Mouse (Mus musculus): ENCODE measurements around the gene Mettl17. TPM values are rescaled to one million over a fixed set of nuclear protein-coding genes. Genes with fewer than 3 reads are reported as not detected.

The Mettl17 gene
- polyA plus RNA-seq, 1 experiment from 2014 or later = 57.7 TPM

DNA sequence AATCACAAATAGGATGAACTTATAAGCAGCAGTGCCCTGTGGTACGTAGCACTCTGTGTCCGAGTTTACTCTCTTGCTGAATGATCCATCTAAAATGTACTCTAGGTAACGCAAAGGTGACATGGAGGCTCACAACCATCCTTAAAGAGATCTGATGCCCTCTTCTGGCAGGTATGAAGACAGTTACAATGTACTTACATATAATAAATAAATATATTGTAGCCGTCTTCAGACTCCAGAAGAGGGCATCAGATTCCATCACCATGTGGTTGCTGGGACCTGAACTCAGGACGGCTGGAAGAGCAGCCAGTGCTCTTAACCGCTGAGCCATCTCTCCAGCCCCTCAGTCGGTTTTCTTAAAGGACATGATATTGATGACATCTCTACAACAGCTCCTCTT is 20.1 kb downstream of the Mettl17 start:
- Histone ChIP-seq H3K4me3 (replicated peaks; ENCODE audit: low read length) (no peak overlapping the region), H3K4me1 (ENCODE audit: control insufficient read depth, insufficient read depth, low read length) (no peaks in the 10 kb centered on the region; the same call in 1 of the 2 replicates), H3K27me3 (ENCODE audit: control insufficient read depth, insufficient read depth, low read length) (no peaks in the 10 kb centered on the region), H3K9me3 (replicated peaks; ENCODE audit: control insufficient read depth, low read length) (no peaks in the 10 kb centered on the region), H3K36me3 (ENCODE audit: control insufficient read depth, insufficient read depth, low read length) (0 out of 2 replicates have a peak, but pooled peaks cover 6% of the 10 kb centered on the region), H3K4me2 (ENCODE audit: low read depth, low read length) (no peak overlapping the region), H3K9ac (ENCODE audit: low read length) (no peak overlapping the region), H3K27ac (ENCODE audit: low read length) (no peak overlapping the region)
- 67% methylated on average over 7 of the region's 7 CpGs for WGBS
- no peak for ATAC-seq (ENCODE audit: insufficient read depth, low FRiP score)

DNA sequence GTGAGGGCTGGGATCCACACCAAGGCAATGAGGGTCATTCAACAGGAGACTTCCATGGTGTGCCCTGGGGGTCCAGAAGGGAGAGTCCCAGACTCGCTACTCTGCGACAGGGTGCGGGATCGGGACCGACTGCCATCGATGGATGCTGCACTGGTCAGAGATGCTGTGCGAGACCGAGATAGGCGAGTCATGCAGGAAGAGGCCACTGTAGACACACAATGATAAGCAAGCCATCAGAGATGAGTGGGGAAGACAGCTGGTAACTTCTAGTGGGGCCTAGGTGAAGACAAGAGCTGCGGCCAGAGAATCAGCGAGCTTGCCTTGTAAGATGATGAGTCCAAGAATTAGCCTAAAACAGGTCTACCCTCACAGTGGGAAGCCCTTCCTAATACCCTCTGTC is 21.5 kb downstream of the Mettl17 start:
- WGBS = 91% methylated on average over 11 of the region's 11 CpGs
- ATAC-seq (ENCODE audit: insufficient read depth, low FRiP score) = no peak
- H3K36me3 ChIP-seq (ENCODE audit: control insufficient read depth, insufficient read depth, low read length) = 0 out of 2 replicates have a peak, but pooled peaks cover 6% of the 10 kb centered on the region

DNA sequence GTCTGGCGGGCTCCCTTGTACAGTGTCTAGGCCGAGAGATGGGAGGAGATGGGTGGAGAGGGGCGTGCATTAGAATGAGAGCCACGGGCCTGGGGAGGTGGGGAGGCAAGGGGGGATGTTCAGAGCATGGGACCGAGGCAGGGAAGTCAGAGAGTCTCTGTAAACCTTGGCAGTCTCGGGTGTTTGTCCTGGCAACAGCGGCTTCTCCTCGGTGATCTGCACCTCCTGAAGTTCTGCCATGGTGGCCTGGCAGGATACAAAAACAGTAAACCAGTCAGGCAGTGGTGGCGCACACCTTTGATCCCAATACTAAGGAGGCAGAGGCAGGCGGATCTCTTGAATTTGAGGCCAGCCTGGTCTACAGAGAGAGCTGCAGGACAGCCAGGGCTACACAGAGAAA is 26.7 kb downstream of the Mettl17 start:
- no peak for ATAC-seq (ENCODE audit: insufficient read depth, low FRiP score)
- Histone ChIP-seq H3K4me2 (ENCODE audit: low read depth, low read length) (no peak overlapping the region), H3K9me3 (replicated peaks; ENCODE audit: control insufficient read depth, low read length) (no peaks in the 10 kb centered on the region), H3K27ac (ENCODE audit: low read length) (no peak overlapping the region), H3K4me1 (ENCODE audit: control insufficient read depth, insufficient read depth, low read length) (peaks cover 15% of the 10 kb centered on the region; the same call in 1 of the 2 replicates), H3K27me3 (ENCODE audit: control insufficient read depth, insufficient read depth, low read length) (no peaks in the 10 kb centered on the region), H3K9ac (ENCODE audit: low read length) (no peak overlapping the region), H3K4me3 (replicated peaks; ENCODE audit: low read length) (no peak overlapping the region), H3K36me3 (ENCODE audit: control insufficient read depth, insufficient read depth, low read length) (no peaks in the 10 kb centered on the region)
- 85% methylated on average over 10 of the region's 10 CpGs for WGBS

More for the DNA sequence above, 21.5 kb downstream of the Mettl17 start:
- Histone ChIP-seq H3K4me1 (ENCODE audit: control insufficient read depth, insufficient read depth, low read length) (no peaks in the 10 kb centered on the region; the same call in 1 of the 2 replicates), H3K27me3 (ENCODE audit: control insufficient read depth, insufficient read depth, low read length) (no peaks in the 10 kb centered on the region), H3K9me3 (replicated peaks; ENCODE audit: control insufficient read depth, low read length) (no peaks in the 10 kb centered on the region), H3K4me2 (ENCODE audit: low read depth, low read length) (no peak overlapping the region), H3K9ac (ENCODE audit: low read length) (no peak overlapping the region), H3K27ac (ENCODE audit: low read length) (no peak overlapping the region), H3K4me3 (replicated peaks; ENCODE audit: low read length) (no peak overlapping the region)

DNA sequence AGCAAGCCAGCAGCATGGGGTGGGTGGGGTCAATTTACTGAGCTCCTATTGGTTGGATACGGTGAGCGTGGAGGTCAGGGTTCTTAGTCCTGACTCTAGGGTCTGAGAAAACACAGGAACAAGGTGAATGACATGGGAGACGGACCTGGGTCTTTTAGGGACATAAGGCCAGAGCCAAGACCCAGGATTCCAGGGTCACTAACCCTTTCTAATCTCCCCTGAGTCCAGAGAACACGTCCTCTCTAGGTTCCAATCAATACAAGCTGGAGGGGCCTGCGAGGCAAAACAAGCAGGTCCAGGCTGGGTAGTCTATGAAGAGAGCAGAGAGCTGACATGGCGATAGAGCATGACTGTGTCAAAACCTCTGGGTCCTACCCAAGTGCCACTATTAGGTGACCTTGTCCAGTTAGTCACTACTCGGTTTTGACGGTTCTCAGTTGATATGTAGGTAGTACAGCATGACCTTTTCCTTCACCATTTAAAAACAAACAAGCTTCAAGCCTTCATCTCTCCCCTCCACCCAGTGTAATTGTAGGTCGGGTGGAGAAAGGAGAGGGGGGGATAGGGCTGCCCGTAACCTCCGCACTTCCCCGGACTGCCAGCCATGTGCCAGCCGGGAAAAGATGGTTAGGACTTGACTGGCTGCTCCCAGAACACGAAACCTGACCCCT is 27.9 kb downstream of the Mettl17 start:
- Histone ChIP-seq H3K4me3 (replicated peaks; ENCODE audit: low read length) (peak overlapping the region; percentile 72), H3K27ac (ENCODE audit: low read length) (peak overlapping the region; percentile 93), H3K27me3 (ENCODE audit: control insufficient read depth, insufficient read depth, low read length) (no peaks in the 10 kb centered on the region), H3K4me2 (ENCODE audit: low read depth, low read length) (peak overlapping the region; percentile 99), H3K4me1 (ENCODE audit: control insufficient read depth, insufficient read depth, low read length) (peaks cover 15% of the 10 kb centered on the region; the same call in 1 of the 2 replicates), H3K9me3 (replicated peaks; ENCODE audit: control insufficient read depth, low read length) (no peaks in the 10 kb centered on the region), H3K36me3 (ENCODE audit: control insufficient read depth, insufficient read depth, low read length) (no peaks in the 10 kb centered on the region), H3K9ac (ENCODE audit: low read length) (peak overlapping the region; percentile 86)
- 15% methylated on average over 14 of the region's 14 CpGs for WGBS
- no peak for ATAC-seq (ENCODE audit: insufficient read depth, low FRiP score)

DNA sequence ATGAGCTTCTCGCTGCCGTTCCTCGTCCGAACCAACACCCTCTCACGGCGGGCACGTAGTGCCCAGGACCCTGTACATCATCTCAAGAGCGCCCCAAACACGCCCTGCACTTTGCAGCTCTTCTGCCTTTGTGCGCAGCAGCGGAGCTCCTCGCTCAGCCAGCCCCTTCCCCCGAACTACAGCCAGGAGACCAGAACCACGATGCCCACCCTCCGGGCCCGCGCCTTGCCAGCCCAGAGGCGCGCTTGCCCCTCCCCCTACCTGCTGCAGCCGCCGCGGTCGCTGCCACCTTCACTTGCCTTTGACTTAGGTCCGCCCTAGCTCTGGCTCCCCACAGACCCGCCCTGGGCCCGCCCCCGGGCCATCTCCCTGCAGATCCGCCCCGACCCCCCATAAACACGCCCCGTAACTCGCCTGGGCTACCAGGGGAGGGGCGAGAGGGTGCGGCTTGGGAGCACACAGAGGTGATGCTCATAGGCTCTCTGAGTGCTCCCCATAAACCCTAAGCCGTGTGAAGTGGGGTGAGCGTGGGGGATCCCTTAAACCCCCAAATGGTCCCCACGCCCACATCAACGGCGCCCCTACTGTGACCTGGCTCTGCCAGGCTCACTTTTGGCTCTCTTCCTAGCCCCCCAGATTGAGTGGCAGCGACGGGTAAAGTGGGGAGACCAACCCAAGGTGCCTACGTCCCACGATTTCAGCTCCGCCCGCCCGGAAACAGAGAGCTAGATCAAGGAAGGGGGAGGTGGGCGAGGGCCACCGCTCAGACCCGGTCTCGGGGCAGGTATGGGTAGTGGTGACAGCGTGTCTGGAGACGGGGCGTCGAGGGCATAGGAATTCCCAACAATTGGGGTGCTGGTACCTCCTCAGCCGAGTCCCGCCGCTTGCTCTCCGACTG is 28.7 kb downstream of the Mettl17 start:
- Histone ChIP-seq H3K4me3 (replicated peaks; ENCODE audit: low read length) (peak overlapping the region; percentile 72), H3K9ac (ENCODE audit: low read length) (peak overlapping the region; percentile 86), H3K9me3 (replicated peaks; ENCODE audit: control insufficient read depth, low read length) (no peaks in the 10 kb centered on the region), H3K27me3 (ENCODE audit: control insufficient read depth, insufficient read depth, low read length) (no peaks in the 10 kb centered on the region), H3K27ac (ENCODE audit: low read length) (peak overlapping the region; percentile 93), H3K36me3 (ENCODE audit: control insufficient read depth, insufficient read depth, low read length) (no peaks in the 10 kb centered on the region), H3K4me1 (ENCODE audit: control insufficient read depth, insufficient read depth, low read length) (peaks cover 15% of the 10 kb centered on the region; the same call in 1 of the 2 replicates), H3K4me2 (ENCODE audit: low read depth, low read length) (peak overlapping the region; percentile 99)
- ATAC-seq (ENCODE audit: insufficient read depth, low FRiP score) = peak; percentile 91
- under 1% methylated on average over 58 of the region's 58 CpGs for WGBS

DNA sequence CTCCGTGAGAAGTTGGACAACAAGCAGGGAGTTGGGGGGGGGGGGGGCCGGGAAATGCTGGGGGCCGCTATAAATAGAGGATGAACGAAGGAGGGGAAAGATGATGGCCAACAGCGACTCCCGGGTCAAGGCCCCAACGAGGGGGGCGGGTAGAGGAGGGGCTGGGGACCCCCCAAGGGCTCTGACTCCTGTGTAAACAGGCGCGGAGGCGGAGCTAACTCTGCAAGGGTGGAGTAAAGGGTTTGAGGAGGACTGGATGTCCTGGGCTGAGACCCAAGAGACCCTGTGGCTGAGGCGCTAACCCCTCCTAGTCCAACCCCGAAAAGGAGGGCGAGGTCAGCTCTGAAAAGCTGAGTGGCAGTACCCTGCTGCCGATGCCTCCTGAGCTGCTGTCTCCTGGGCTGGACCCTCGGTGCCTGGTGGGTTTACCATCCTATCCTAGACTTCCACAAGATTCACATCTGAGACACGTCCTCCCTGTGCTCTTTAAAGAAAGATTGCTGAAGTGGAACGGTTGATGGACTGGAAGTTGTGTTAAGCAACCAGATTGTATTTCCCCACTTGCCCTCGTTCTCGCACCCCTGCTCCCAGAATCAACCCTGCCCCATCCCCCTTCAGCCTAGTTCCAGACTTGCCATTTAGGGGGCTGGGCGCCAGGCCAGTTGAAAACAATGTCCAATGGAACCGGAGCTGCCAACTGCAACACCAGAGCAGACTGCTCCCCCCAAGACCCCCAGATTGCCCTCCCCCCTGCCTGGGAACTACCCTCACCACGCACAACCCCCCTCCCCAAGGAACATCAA is 29.5 kb downstream of the Mettl17 start, which contains the start of gene Ndrg2:
Gene Ndrg2 (minus strand): TSS at position 199 of the 803 bp plus-strand sequence.
- Histone ChIP-seq H3K27ac (ENCODE audit: low read length) (peak within 1 kb of the TSS; percentile 93), H3K36me3 (ENCODE audit: control insufficient read depth, insufficient read depth, low read length) (no peaks in the 10 kb centered on the region), H3K9me3 (replicated peaks; ENCODE audit: control insufficient read depth, low read length) (no peaks in the 10 kb centered on the region), H3K27me3 (ENCODE audit: control insufficient read depth, insufficient read depth, low read length) (no peaks in the 10 kb centered on the region), H3K4me3 (replicated peaks; ENCODE audit: low read length) (peak within 1 kb of the TSS; percentile 72), H3K4me1 (ENCODE audit: control insufficient read depth, insufficient read depth, low read length) (peaks cover 15% of the 10 kb centered on the region; the same call in 1 of the 2 replicates), H3K4me2 (ENCODE audit: low read depth, low read length) (peak within 1 kb of the TSS; percentile 99), H3K9ac (ENCODE audit: low read length) (peak within 1 kb of the TSS; percentile 86)
- ATAC-seq (ENCODE audit: insufficient read depth, low FRiP score) = peak; percentile 79
- 4% methylated on average over 21 of the region's 23 CpGs for WGBS

DNA sequence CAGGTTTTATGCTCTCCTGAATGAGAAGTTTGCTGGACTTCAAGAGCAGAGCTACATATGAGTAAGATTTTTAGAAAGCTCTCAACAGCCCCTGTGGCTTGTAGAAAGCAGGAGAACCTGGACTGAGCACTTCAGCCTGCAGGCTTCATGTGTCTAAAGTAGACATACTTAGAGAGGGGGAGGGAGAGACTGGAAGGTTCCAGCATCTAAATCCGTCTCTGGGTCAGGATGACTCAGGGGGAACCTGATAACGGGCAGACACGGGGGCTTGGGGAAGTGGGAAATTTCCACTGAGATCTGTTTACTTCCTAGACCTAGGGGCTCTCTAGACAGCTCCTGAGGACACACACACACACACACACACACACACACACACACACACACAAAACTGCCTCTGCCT is 30.4 kb downstream of the Mettl17 start:
- Histone ChIP-seq H3K27me3 (ENCODE audit: control insufficient read depth, insufficient read depth, low read length) (no peaks in the 10 kb centered on the region), H3K4me2 (ENCODE audit: low read depth, low read length) (no peak overlapping the region), H3K4me3 (replicated peaks; ENCODE audit: low read length) (no peak overlapping the region), H3K36me3 (ENCODE audit: control insufficient read depth, insufficient read depth, low read length) (no peaks in the 10 kb centered on the region), H3K27ac (ENCODE audit: low read length) (peak overlapping the region; percentile 93), H3K9me3 (replicated peaks; ENCODE audit: control insufficient read depth, low read length) (no peaks in the 10 kb centered on the region), H3K4me1 (ENCODE audit: control insufficient read depth, insufficient read depth, low read length) (peaks cover 15% of the 10 kb centered on the region; the same call in 1 of the 2 replicates), H3K9ac (ENCODE audit: low read length) (peak overlapping the region; percentile 4; the same call in 1 of the 2 replicates)
- 14% methylated on average over 3 of the region's 3 CpGs for WGBS
- ATAC-seq (ENCODE audit: insufficient read depth, low FRiP score) = no peak

DNA sequence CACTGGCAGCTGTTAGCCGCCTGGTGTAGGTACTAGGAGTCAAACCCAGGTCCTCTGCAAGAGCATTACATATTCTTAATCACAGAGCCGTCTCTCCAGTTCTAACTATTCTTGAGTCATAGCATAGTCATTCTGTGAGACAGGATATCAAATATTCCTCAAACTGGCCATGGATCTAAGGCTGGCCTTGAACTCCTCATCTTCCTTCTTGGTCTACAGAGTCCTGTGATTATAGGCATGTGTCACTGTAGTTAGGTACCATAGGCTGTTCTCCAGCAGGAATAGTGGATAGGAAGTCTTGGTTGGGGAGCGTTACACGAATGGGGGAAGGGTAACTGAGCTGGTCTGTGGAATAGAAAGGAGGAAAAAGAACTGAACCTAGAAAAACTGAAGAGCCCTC is 31.9 kb downstream of the Mettl17 start:
- no peak overlapping the region for H3K4me3 ChIP-seq (replicated peaks; ENCODE audit: low read length)
- H3K36me3 ChIP-seq (ENCODE audit: control insufficient read depth, insufficient read depth, low read length) = no peaks in the 10 kb centered on the region
- no peak for ATAC-seq (ENCODE audit: insufficient read depth, low FRiP score)
- H3K4me2 ChIP-seq (ENCODE audit: low read depth, low read length) = no peak overlapping the region
- H3K9me3 ChIP-seq (replicated peaks; ENCODE audit: control insufficient read depth, low read length) = no peaks in the 10 kb centered on the region
- no peaks in the 10 kb centered on the region for H3K27me3 ChIP-seq (ENCODE audit: control insufficient read depth, insufficient read depth, low read length)
- 87% methylated on average over 4 of the region's 4 CpGs for WGBS
- H3K4me1 ChIP-seq (ENCODE audit: control insufficient read depth, insufficient read depth, low read length) = peaks cover 19% of the 10 kb centered on the region
- no peak overlapping the region for H3K9ac ChIP-seq (ENCODE audit: low read length)
- no peak overlapping the region for H3K27ac ChIP-seq (ENCODE audit: low read length)
